Mouse (Mus musculus) brain, embryonic 14.5 days (tissue): ENCODE measurements at regions not wholly inside any gene's neighbourhood (a gene's known extent, or its start where the extent isn't known, plus 50 kb on each side); places are given as distances from the start of the nearest gene placed in this dataset.

Source experiments
- DNase-seq: peaks from one replicate; pipeline ENCODE4 v3.0.0-alpha.2; 2011; ENCODE audit warnings: low read depth
- CTCF ChIP-seq: fragments of 200-500 bp; IDR thresholded peaks from 2 replicates; pipeline ENCODE4 v1.5.1; 2012; ENCODE audit warnings: inconsistent platforms, mild to moderate bottlenecking, moderate library complexity, borderline replicate concordance; ENCODE audit not compliant: insufficient read depth, insufficient read length; ENCODE audit errors: extremely low read depth
- POLR2A ChIP-seq: fragments of 200-500 bp; IDR thresholded peaks from 2 replicates; pipeline ENCODE4 v1.6.1; 2012; ENCODE audit warnings: mild to moderate bottlenecking, inconsistent platforms, borderline replicate concordance; ENCODE audit not compliant: poor library complexity, insufficient read depth, insufficient read length, severe bottlenecking; ENCODE audit errors: extremely low read depth

- TF ChIP-seq POLR2A, result no peak
- TF ChIP-seq CTCF, result no peak
- DNase-seq, result peak; percentile 65
Observed at GRCm38 (mm10) chr3:77369365-77369764, 1295.3 kb downstream of the Fstl5 start.
